Mouse (Mus musculus): Measurements from ENCODE around the gene Prr15.
A peak's percentile ranks its signal among the peaks of the same experiment; 100 is the strongest.

Gene Prr15

GRCm38 (mm10) chr6:54325246-54325885 is at the start of gene Prr15:
TSS of gene Prr15 (plus strand) at chr6:54325835.
- DNase-seq (ENCODE audit: low spot score in 2 of 2), result no peak

GRCm38 (mm10) chr6:54277234-54277633 is 48.4 kb upstream of the Prr15 start:
- DNase-seq (ENCODE audit: low spot score in 2 of 2), result no peak

GRCm38 (mm10) chr6:54277828-54278227 is 47.8 kb upstream of the Prr15 start:
- no peak for DNase-seq (ENCODE audit: low spot score in 2 of 2)

GRCm38 (mm10) chr6:54278613-54279012 is 47.0 kb upstream of the Prr15 start:
- peak in 1 of 2 experiments; percentile 8 for DNase-seq (ENCODE audit: low spot score in 2 of 2)

GRCm38 (mm10) chr6:54279391-54279790 is 46.2 kb upstream of the Prr15 start:
- DNase-seq (ENCODE audit: low spot score in 2 of 2), result no peak

- no peak for DNase-seq (ENCODE audit: low spot score in 2 of 2)
Observed at GRCm38 (mm10) chr6:54280248-54280647, 45.4 kb upstream of the Prr15 start.

- no peak for DNase-seq (ENCODE audit: low spot score in 2 of 2)
Observed at GRCm38 (mm10) chr6:54283299-54283698, 42.3 kb upstream of the Prr15 start.

- DNase-seq (ENCODE audit: low spot score in 2 of 2), result no peak
Observed at GRCm38 (mm10) chr6:54284167-54284711, 41.4 kb upstream of the Prr15 start.

GRCm38 (mm10) chr6:54286813-54287212 is 38.8 kb upstream of the Prr15 start:
- DNase-seq (ENCODE audit: low spot score in 2 of 2), result no peak

- no peak for DNase-seq (ENCODE audit: low spot score in 2 of 2)
Observed at GRCm38 (mm10) chr6:54289774-54290500, 35.7 kb upstream of the Prr15 start.

GRCm38 (mm10) chr6:54297231-54297630 is 28.4 kb upstream of the Prr15 start:
- DNase-seq (ENCODE audit: low spot score in 2 of 2), result no peak

- DNase-seq (ENCODE audit: low spot score in 2 of 2), result no peak
Observed at GRCm38 (mm10) chr6:54299417-54299816, 26.2 kb upstream of the Prr15 start.

GRCm38 (mm10) chr6:54305777-54306176 is 19.9 kb upstream of the Prr15 start:
- no peak for DNase-seq (ENCODE audit: low spot score in 2 of 2)

GRCm38 (mm10) chr6:54313071-54313470 is 12.6 kb upstream of the Prr15 start:
- DNase-seq (ENCODE audit: low spot score in 2 of 2), result no peak

GRCm38 (mm10) chr6:54318618-54319017 is 7.0 kb upstream of the Prr15 start:
- no peak for DNase-seq (ENCODE audit: low spot score in 2 of 2)

GRCm38 (mm10) chr6:54319198-54319597 is 6.4 kb upstream of the Prr15 start:
- no peak for DNase-seq (ENCODE audit: low spot score in 2 of 2)

GRCm38 (mm10) chr6:54320236-54320635 is 5.4 kb upstream of the Prr15 start:
- no peak for DNase-seq (ENCODE audit: low spot score in 2 of 2)

- peak; percentile 60 for DNase-seq (ENCODE audit: low spot score in 2 of 2)
Observed at GRCm38 (mm10) chr6:54326671-54327625, 1.3 kb downstream of the Prr15 start.

- peak; percentile 42 to 47 for DNase-seq (ENCODE audit: low spot score in 2 of 2)
Observed at GRCm38 (mm10) chr6:54327626-54328003, 2.0 kb downstream of the Prr15 start.

GRCm38 (mm10) chr6:54328783-54329182 is 3.1 kb downstream of the Prr15 start:
- DNase-seq (ENCODE audit: low spot score in 2 of 2), result no peak

- no peak for DNase-seq (ENCODE audit: low spot score in 2 of 2)
Observed at GRCm38 (mm10) chr6:54329598-54329997, 4.0 kb downstream of the Prr15 start.

- no peak for DNase-seq (ENCODE audit: low spot score in 2 of 2)
Observed at GRCm38 (mm10) chr6:54330166-54330565, 4.5 kb downstream of the Prr15 start.
